Mouse (Mus musculus) lung, embryonic 16.5 days (tissue): Measurements from ENCODE around the gene Car5a. TPM values are rescaled to one million over a fixed set of nuclear protein-coding genes. Genes with fewer than 3 reads are reported as not detected.

Experiments
- ATAC-seq: fragments of 200-750 bp; cut with Nextera tagmentation; 2 replicates; pipeline ENCODE4 v1.8.0; 2017; ENCODE audit warnings: low read depth, mild to moderate bottlenecking, moderate library complexity
- H3K27ac ChIP-seq: fragments of 300-500 bp; sonication (generic); 2 replicates; pipeline ENCODE4 v1.5.1; 2014; ENCODE audit warnings: mild to moderate bottlenecking, control low read depth, low read length
- H3K27me3 ChIP-seq: fragments of 300-500 bp; sonication (generic); 2 replicates; pipeline ENCODE4 v1.6.1; 2014; ENCODE audit warnings: low read depth, low read length, mixed read lengths; ENCODE audit not compliant: control insufficient read depth, insufficient read depth
- H3K36me3 ChIP-seq: fragments of 300-500 bp; sonication (generic); 2 replicates; pipeline ENCODE4 v1.6.1; 2014; ENCODE audit warnings: low read length; ENCODE audit not compliant: control insufficient read depth, insufficient read depth
- H3K4me1 ChIP-seq: fragments of 300-500 bp; sonication (generic); replicated peaks from 2 replicates; pipeline ENCODE4 v1.6.1; 2014; ENCODE audit warnings: low read length, mixed read lengths; ENCODE audit not compliant: control insufficient read depth, insufficient read depth
- H3K4me2 ChIP-seq: fragments of 300-500 bp; sonication (generic); 2 replicates; pipeline ENCODE4 v1.6.1; 2014; ENCODE audit warnings: low read depth, low read length, control low read depth
- H3K4me3 ChIP-seq: fragments of 300-500 bp; sonication (generic); 2 replicates; pipeline ENCODE4 v1.5.1; 2014; ENCODE audit warnings: mild to moderate bottlenecking, low read length, control low read depth
- H3K9ac ChIP-seq: fragments of 300-500 bp; sonication (generic); 2 replicates; pipeline ENCODE4 v1.6.1; 2014; ENCODE audit warnings: low read length, control low read depth
- H3K9me3 ChIP-seq: fragments of 300-500 bp; sonication (generic); 2 replicates; pipeline ENCODE4 v1.6.1; 2016; ENCODE audit warnings: low read length; ENCODE audit not compliant: control insufficient read depth
- WGBS: fragments of 180-500 bp; shearing (Covaris S2); extraction: QIAGEN DNeasy Blood & Tissue Kit; methylation state at CpG from one replicate; pipeline ENCODE4 v1.1.7; 2014; 5-methylcytosine and 5-hydroxymethylcytosine counted together
- polyA plus RNA-seq: library from polyadenylated mRNA; unstranded; fragments of >200 nt; fragmentation: Nextera tagmentation; extraction: Ambion mirVana; gene quantifications from 2 replicates; pipeline ENCODE4 v1.2.1, GENCODE M21; 2015

Car5a gene
- polyA plus RNA-seq, 1 experiment from 2014 or later = not detected

- WGBS = 9% methylated on average over 7 of the region's 7 CpGs
- peaks cover 21% of the 10 kb centered on the region for H3K4me1 ChIP-seq
- H3K4me3 ChIP-seq = 0 out of 2 replicates have a peak overlapping the region, but pooled peaks have one; percentile 4
- H3K9me3 ChIP-seq = no peaks in the 10 kb centered on the region
- peak overlapping the region; percentile 87 for H3K27ac ChIP-seq
- ATAC-seq = peak; percentile 35; the same call in 1 of the 2 replicates
- H3K36me3 ChIP-seq = no peaks in the 10 kb centered on the region
- peak overlapping the region; percentile 38 for H3K9ac ChIP-seq
- peak overlapping the region; percentile 36 for H3K4me2 ChIP-seq
- no peaks in the 10 kb centered on the region for H3K27me3 ChIP-seq
Measured at GRCm38 (mm10) chr8:121897871-121898381, 46.8 kb downstream of the Car5a start.

- whole genome bisulfite sequencing = 65% methylated on average over 9 of the region's 9 CpGs
- Histone ChIP-seq H3K27me3 (no peaks in the 10 kb centered on the region), H3K9ac (peak overlapping the region; percentile 38; the same call in 1 of the 2 replicates), H3K27ac (peak overlapping the region; percentile 87; the same call in 1 of the 2 replicates), H3K4me3 (no peak overlapping the region), H3K9me3 (no peaks in the 10 kb centered on the region), H3K36me3 (no peaks in the 10 kb centered on the region), H3K4me2 (peak overlapping the region; percentile 36; the same call in 1 of the 2 replicates), H3K4me1 (peaks cover 21% of the 10 kb centered on the region)
- no peak for ATAC-seq
Measured at GRCm38 (mm10) chr8:121897205-121897604, 47.5 kb downstream of the Car5a start.

- Histone ChIP-seq H3K4me1 (peaks cover 21% of the 10 kb centered on the region), H3K27ac (no peak overlapping the region), H3K9me3 (no peaks in the 10 kb centered on the region), H3K4me2 (no peak overlapping the region), H3K9ac (no peak overlapping the region), H3K4me3 (no peak overlapping the region), H3K27me3 (no peaks in the 10 kb centered on the region), H3K36me3 (no peaks in the 10 kb centered on the region)
- WGBS = 53% methylated on average over 12 of the region's 12 CpGs
- no peak for ATAC-seq
Measured at GRCm38 (mm10) chr8:121896476-121897145, 48.1 kb downstream of the Car5a start.

- no peaks in the 10 kb centered on the region for H3K27me3 ChIP-seq
- no peaks in the 10 kb centered on the region for H3K9me3 ChIP-seq
- no peak for ATAC-seq
- no peak overlapping the region for H3K4me3 ChIP-seq
- peaks cover 21% of the 10 kb centered on the region for H3K4me1 ChIP-seq
- H3K27ac ChIP-seq = no peak overlapping the region
- H3K36me3 ChIP-seq = no peaks in the 10 kb centered on the region
- H3K9ac ChIP-seq = no peak overlapping the region
- H3K4me2 ChIP-seq = no peak overlapping the region
- WGBS = 61% methylated on average over 7 of the region's 7 CpGs
Measured at GRCm38 (mm10) chr8:121895910-121896309, 48.8 kb downstream of the Car5a start.

GRCm38 (mm10) chr8:121892875-121893274, 51.8 kb downstream of the Car5a start:
- H3K4me2 ChIP-seq = no peak overlapping the region
- H3K36me3 ChIP-seq = no peaks in the 10 kb centered on the region
- ATAC-seq = no peak
- H3K4me1 ChIP-seq = peaks cover 6% of the 10 kb centered on the region
- no peaks in the 10 kb centered on the region for H3K27me3 ChIP-seq
- H3K9ac ChIP-seq = no peak overlapping the region
- no peaks in the 10 kb centered on the region for H3K9me3 ChIP-seq
- H3K4me3 ChIP-seq = no peak overlapping the region
- 65% methylated on average over 5 of the region's 5 CpGs for WGBS
- no peak overlapping the region for H3K27ac ChIP-seq

- H3K36me3 ChIP-seq = no peaks in the 10 kb centered on the region; the same call in 1 of the 2 replicates
- WGBS = 67% methylated on average over 15 of the region's 15 CpGs
- ATAC-seq = no peak
Measured at GRCm38 (mm10) chr8:121889810-121890785, 54.6 kb downstream of the Car5a start.

GRCm38 (mm10) chr8:121889317-121889716, 55.4 kb downstream of the Car5a start:
- H3K9me3 ChIP-seq = no peaks in the 10 kb centered on the region
- no peaks in the 10 kb centered on the region; the same call in 1 of the 2 replicates for H3K36me3 ChIP-seq
- H3K27me3 ChIP-seq = no peaks in the 10 kb centered on the region
- no peaks in the 10 kb centered on the region for H3K4me1 ChIP-seq
- no peak overlapping the region for H3K4me3 ChIP-seq
- 97% methylated on average over 1 of the region's 1 CpGs for WGBS
- no peak overlapping the region for H3K9ac ChIP-seq
- no peak overlapping the region for H3K4me2 ChIP-seq
- no peak overlapping the region for H3K27ac ChIP-seq
- ATAC-seq = no peak

More at GRCm38 (mm10) chr8:121889810-121890785, 54.6 kb downstream of the Car5a start:
- Histone ChIP-seq H3K4me1 (no peaks in the 10 kb centered on the region), H3K27ac (no peak overlapping the region), H3K9me3 (no peaks in the 10 kb centered on the region), H3K9ac (no peak overlapping the region), H3K4me2 (no peak overlapping the region), H3K27me3 (no peaks in the 10 kb centered on the region), H3K4me3 (no peak overlapping the region)

GRCm38 (mm10) chr8:121887547-121887946, 57.2 kb downstream of the Car5a start:
- H3K9ac ChIP-seq = no peak overlapping the region
- peaks cover 4% of the 10 kb centered on the region; the same call in 1 of the 2 replicates for H3K36me3 ChIP-seq
- no peak overlapping the region for H3K4me2 ChIP-seq
- H3K4me1 ChIP-seq = no peaks in the 10 kb centered on the region
- H3K27ac ChIP-seq = no peak overlapping the region
- no peak overlapping the region for H3K4me3 ChIP-seq
- no peaks in the 10 kb centered on the region for H3K9me3 ChIP-seq
- no peaks in the 10 kb centered on the region for H3K27me3 ChIP-seq
- WGBS = 60% methylated on average over 1 of the region's 1 CpGs
- no peak for ATAC-seq

GRCm38 (mm10) chr8:121885433-121885832, 59.3 kb downstream of the Car5a start:
- Histone ChIP-seq H3K36me3 (peaks cover 6% of the 10 kb centered on the region), H3K27me3 (no peaks in the 10 kb centered on the region), H3K4me3 (no peak overlapping the region), H3K9ac (no peak overlapping the region), H3K9me3 (no peaks in the 10 kb centered on the region), H3K27ac (no peak overlapping the region), H3K4me1 (no peaks in the 10 kb centered on the region; the same call in 1 of the 2 replicates), H3K4me2 (no peak overlapping the region)
- 90% methylated on average over 6 of the region's 6 CpGs for WGBS
- ATAC-seq = no peak
